Mouse (Mus musculus) testis, adult 2 months (tissue): ENCODE measurements around the gene Chn2.

Experiments used
- CTCF ChIP-seq: fragments of 200-500 bp; IDR thresholded peaks from 2 replicates; pipeline ENCODE4 v1.5.1; 2012; ENCODE audit warnings: low read depth, mild to moderate bottlenecking, inconsistent platforms, low read length, moderate library complexity; ENCODE audit not compliant: control insufficient read depth, insufficient read depth, insufficient replicate concordance
- POLR2A ChIP-seq: fragments of 200-500 bp; IDR thresholded peaks from 2 replicates; pipeline ENCODE4 v1.6.1; 2012; ENCODE audit warnings: low read depth, mild to moderate bottlenecking, inconsistent platforms, low read length, moderate library complexity; ENCODE audit not compliant: control insufficient read depth

- no peak for TF ChIP-seq CTCF
- no peak for TF ChIP-seq POLR2A
Measured at GRCm38 (mm10) chr6:54039805-54040447, 572 bp downstream of the Chn2 start.
